Mouse (Mus musculus) heart, embryonic 10.5 days (tissue): ENCODE data around the gene Barhl2. TPM values are rescaled to one million over a fixed set of nuclear protein-coding genes. Genes with fewer than 3 reads are reported as not detected.

ENCODE experiments used
- DNase-seq: peaks from one replicate; pipeline ENCODE4 v3.0.0-alpha.2; 2017; ENCODE audit warnings: low spot score
- H3K27ac ChIP-seq: fragments of 300-500 bp; sonication (generic); 2 replicates; pipeline ENCODE4 v1.5.1; 2016; ENCODE audit warnings: mild to moderate bottlenecking
- H3K27me3 ChIP-seq: fragments of 300-500 bp; sonication (generic); 2 replicates; pipeline ENCODE4 v1.6.1; 2016; ENCODE audit warnings: mild to moderate bottlenecking; ENCODE audit not compliant: poor library complexity, insufficient read depth, severe bottlenecking
- H3K36me3 ChIP-seq: fragments of 300-500 bp; sonication (generic); 2 replicates; pipeline ENCODE4 v1.6.1; 2016; ENCODE audit warnings: mild to moderate bottlenecking, moderate library complexity
- H3K4me1 ChIP-seq: fragments of 300-500 bp; sonication (generic); 2 replicates; pipeline ENCODE4 v1.6.1; 2016; ENCODE audit warnings: mild to moderate bottlenecking
- H3K4me3 ChIP-seq: fragments of 300-500 bp; sonication (generic); 2 replicates; pipeline ENCODE4 v1.5.1; 2016; ENCODE audit warnings: mild to moderate bottlenecking, moderate library complexity
- H3K9me3 ChIP-seq: fragments of 300-500 bp; sonication (generic); 2 replicates; pipeline ENCODE4 v1.6.1; 2016; ENCODE audit warnings: mild to moderate bottlenecking, moderate library complexity
- WGBS: fragments of 180-500 bp; shearing (Covaris S2); methylation state at CpG from one replicate; pipeline ENCODE4 v1.1.7; 2016; 5-methylcytosine and 5-hydroxymethylcytosine counted together
- polyA plus RNA-seq: library from polyadenylated mRNA; unstranded; fragments of >200 nt; fragmentation: Nextera tagmentation; extraction: Ambion mirVana; gene quantifications from 2 replicates; pipeline ENCODE4 v1.2.1, GENCODE M21; 2016

Gene Barhl2
- polyA plus RNA-seq, 1 experiment from 2014 or later = not detected

DNA sequence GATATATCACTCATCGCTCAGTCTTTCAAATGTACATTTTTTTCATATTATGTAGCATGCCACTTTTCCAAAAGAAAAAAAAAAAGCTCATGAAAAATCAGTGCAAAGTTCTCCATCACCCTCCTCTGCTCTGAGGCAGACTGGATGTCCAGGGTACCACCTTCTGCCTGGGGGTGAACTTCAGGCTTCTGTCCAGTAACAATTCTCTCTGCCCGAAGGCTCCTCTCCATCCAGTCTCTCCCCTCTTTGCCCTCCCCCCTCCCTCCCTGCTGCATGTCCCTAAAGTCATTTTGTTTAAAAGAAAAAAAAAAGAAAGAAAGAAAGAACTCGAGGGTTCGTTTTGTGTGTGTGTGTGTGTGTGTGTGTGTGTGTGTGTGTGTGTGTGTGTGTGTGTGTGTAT, 5.3 kb downstream of the Barhl2 start:
- no peak for DNase-seq
- H3K36me3 ChIP-seq = no peaks in the 10 kb centered on the region
- H3K27me3 ChIP-seq = peaks cover 98% of the 10 kb centered on the region
- 18% methylated on average over 2 of the region's 4 CpGs for WGBS
- H3K9me3 ChIP-seq = no peaks in the 10 kb centered on the region
- no peak overlapping the region for H3K4me3 ChIP-seq
- H3K4me1 ChIP-seq = peaks cover 27% of the 10 kb centered on the region
- no peak overlapping the region for H3K27ac ChIP-seq

DNA sequence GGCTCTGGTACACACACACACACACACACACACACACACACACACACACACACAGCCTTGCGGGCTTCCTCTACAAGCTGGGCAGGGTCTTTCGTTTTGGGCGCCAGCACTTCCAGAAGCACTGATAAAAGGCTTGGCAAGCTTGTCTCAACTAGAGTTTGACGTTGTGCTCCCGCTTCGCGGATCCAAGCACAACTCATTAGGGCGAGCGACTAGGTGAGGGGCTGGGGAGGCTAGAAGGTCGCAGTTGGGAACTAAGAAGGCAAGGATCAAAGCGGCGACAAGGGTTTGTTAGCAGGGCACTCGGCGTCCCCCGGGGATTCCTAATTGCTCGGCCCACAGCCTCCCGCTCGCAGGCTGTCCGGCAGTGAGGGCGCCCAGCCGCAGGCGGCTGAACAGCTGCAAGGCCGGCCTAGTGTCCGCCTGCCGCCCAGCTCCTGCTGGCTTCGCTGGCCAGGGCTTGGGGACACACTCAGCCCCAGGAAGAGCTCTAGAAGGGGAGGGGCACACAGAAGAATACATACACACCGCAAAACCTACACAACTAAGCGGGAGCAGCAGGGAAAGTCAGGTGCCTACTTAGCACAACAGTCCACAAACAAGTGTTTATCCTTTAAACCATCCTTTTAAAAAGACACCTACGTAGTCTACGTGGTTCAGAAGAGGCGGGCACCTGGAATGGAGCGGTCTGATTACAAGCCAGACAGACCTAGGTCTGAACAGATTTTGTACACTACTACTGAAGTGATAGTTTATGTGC, 6.1 kb downstream of the Barhl2 start:
- Histone ChIP-seq H3K27ac (no peak overlapping the region), H3K27me3 (peaks cover 98% of the 10 kb centered on the region), H3K4me1 (peaks cover 21% of the 10 kb centered on the region), H3K9me3 (no peaks in the 10 kb centered on the region), H3K36me3 (no peaks in the 10 kb centered on the region), H3K4me3 (peak overlapping the region; percentile 42)
- DNase-seq = no peak
- under 1% methylated on average over 32 of the region's 32 CpGs for WGBS

DNA sequence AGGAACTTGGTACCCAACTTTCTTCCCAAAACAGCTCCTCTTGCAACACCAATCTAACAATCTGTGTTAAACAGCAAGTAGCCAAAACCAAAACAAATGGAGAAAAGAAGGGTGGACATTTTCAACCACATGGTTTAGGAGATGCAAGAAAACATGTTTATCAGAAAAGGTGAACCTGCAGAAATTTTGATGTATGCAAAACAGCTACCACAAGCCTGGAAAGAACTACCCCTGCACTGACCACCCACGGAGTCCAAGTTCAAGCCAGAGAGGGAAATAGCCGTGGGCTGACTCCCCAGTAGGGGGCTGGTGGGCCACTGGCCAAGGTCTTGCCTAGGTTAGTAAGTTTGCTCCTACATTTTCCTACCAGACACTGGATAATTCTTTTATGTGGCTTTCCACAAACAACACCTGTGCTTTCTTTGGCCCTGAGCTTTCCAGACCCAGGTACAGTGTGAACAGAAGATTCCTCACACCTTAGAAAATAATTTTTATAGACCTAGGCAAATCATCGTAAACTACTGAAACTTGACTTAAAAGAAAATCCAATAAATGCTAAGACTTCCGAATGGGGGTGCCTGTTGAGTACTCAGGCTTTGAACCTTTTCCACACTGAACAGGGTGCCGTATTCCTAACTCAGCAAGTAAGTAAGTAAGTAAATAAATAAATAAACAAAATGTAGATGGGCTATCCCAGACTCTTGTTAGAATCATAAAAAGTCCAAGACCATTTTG, 7.4 kb downstream of the Barhl2 start:
- peaks cover 98% of the 10 kb centered on the region for H3K27me3 ChIP-seq
- WGBS = 15% methylated on average over 5 of the region's 5 CpGs
- no peak overlapping the region for H3K27ac ChIP-seq
- no peak overlapping the region for H3K4me3 ChIP-seq
- no peaks in the 10 kb centered on the region for H3K9me3 ChIP-seq
- H3K36me3 ChIP-seq = no peaks in the 10 kb centered on the region
- H3K4me1 ChIP-seq = peaks cover 21% of the 10 kb centered on the region
- DNase-seq = no peak

DNA sequence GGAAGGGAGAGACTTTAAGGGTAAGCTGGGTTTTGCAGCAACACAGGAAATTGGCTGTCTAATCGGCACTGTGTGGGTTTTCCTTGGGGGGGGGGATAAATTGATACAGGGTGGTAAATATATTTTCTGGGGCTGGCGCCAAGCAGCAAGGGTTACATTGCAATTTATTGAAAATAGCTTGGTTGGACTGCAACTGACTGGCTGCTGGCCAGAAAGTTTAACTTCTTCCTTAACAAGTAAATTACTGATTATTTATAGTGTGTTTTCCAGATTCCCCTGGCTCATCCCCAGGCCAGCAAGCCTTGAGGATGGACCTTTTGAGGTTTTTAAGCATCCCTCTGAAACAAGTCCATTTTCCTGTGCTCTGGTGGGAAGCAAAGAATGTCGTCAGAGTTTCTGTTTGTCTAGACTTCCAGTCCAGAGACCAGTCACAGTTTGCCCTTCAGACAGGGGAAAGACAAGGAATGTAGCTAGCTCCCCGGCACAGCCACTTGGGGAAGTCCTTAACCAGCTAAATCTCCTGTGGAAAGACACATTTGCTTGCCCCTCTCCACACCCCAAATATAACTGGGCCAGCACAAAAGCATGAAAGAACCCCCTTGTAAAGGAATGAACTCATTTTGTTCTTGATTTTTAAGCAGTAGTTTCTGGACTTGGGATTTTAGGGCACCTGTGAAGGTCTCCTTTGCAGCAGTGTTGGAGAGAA, 8.1 kb downstream of the Barhl2 start:
- H3K36me3 ChIP-seq = no peaks in the 10 kb centered on the region
- H3K27ac ChIP-seq = no peak overlapping the region
- H3K4me3 ChIP-seq = no peak overlapping the region
- peaks cover 21% of the 10 kb centered on the region for H3K4me1 ChIP-seq
- WGBS = 20% methylated on average over 4 of the region's 4 CpGs
- no peak for DNase-seq
- H3K27me3 ChIP-seq = peaks cover 98% of the 10 kb centered on the region
- no peaks in the 10 kb centered on the region for H3K9me3 ChIP-seq

DNA sequence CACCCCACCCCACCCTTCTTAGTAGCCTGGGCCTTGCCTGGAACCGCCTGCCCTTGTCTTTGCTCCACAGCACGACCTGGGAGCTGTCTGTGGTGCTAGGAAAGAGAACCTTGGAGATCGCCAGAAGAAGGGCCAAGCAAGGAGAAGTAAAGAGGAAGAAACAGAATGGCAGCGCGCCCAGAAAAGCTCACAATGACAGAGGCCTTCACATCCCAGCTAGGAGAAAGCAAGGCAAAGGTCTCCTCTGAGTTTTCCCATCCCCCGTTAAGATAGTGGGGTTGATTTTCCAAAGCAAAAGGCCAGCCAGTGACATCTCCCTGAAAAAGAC, 9.2 kb downstream of the Barhl2 start:
- DNase-seq = no peak
- WGBS = 0% methylated on average over 6 of the region's 6 CpGs
- no peaks in the 10 kb centered on the region for H3K9me3 ChIP-seq
- H3K27ac ChIP-seq = no peak overlapping the region
- peaks cover 21% of the 10 kb centered on the region for H3K4me1 ChIP-seq
- H3K4me3 ChIP-seq = no peak overlapping the region
- peaks cover 96% of the 10 kb centered on the region for H3K27me3 ChIP-seq
- no peaks in the 10 kb centered on the region for H3K36me3 ChIP-seq

DNA sequence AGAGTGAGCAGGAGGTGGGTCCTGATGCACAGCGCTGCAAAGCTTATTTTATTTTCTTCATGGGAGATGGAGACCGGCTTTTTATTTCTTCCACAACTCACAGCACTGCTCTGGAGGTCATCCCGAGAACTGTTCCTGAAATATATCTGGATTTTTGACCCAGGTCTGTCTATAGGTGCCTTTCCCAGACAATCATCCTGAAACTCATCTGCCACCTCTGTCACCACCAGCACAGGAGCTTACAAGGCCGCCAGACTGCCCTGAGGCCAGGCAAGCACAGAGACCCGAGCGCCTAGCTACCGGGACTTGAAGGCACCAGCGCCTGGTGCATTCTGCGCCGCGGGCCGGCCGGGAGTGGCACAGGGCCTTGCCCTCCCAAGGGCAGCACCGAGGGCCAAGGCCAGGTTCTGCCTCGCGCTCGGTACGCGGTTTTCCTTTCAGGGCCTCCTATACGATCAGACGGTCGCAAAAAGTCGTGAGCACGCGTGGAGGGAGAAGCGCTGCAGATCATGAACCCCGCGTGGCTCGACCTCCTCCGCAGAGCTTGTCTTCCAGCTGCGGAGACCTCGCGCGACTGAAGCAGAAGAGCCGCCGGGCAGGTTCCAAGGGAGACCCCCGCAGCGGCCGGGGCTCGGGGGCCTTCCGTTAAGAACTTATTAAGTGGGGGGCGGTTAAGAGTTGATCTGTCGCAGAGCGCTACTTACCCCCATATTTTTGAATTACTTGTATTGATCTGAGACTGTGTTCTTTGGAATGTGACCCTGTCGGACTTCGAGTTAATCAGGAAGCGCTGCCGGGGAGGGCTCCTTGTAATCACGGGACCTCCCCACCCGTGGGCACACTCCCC, 9.8 kb downstream of the Barhl2 start:
- DNase-seq = no peak
- H3K27ac ChIP-seq = no peak overlapping the region
- H3K9me3 ChIP-seq = no peaks in the 10 kb centered on the region
- 3% methylated on average over 50 of the region's 50 CpGs for WGBS
- H3K4me1 ChIP-seq = peaks cover 15% of the 10 kb centered on the region
- no peak overlapping the region for H3K4me3 ChIP-seq
- H3K27me3 ChIP-seq = peaks cover 93% of the 10 kb centered on the region
- H3K36me3 ChIP-seq = no peaks in the 10 kb centered on the region

DNA sequence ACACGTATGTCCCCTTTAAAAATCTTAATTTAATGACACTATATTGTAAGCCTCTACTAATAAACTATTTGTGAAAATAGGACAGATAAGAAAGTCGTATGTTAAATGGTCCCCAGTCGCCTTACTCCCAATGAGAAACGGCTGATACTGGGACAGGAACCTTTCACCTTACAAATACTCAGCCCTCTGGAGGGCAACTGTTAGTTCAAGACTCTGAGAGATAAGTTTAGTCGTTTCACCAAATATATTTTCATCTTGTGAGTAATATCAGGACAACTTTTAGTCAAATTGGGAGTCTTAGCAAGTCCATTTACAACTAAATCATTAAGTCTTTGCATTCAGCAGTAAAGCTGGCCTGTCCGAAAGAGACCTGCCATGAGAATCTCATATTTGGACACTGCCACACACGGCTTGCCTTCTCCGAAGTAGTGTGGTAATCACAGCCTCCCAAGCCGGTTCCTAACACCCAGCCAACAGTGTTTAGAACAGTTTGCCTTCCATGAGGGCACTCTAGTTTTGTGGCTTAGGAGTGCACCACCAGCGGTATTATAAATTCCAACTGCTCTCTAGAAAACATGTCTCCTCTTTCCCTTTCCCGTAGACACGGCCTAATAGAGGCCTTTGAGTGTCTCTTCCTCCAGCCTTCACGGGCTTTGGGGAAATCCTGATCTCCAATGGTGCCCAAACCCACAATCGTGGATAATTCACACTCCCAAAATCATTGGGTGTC, 10.7 kb downstream of the Barhl2 start:
- no peak for DNase-seq
- H3K4me3 ChIP-seq = no peak overlapping the region
- 41% methylated on average over 14 of the region's 14 CpGs for WGBS
- no peaks in the 10 kb centered on the region for H3K9me3 ChIP-seq
- H3K27ac ChIP-seq = no peak overlapping the region
- peaks cover 13% of the 10 kb centered on the region; the same call in 1 of the 2 replicates for H3K4me1 ChIP-seq
- H3K27me3 ChIP-seq = peaks cover 85% of the 10 kb centered on the region
- H3K36me3 ChIP-seq = no peaks in the 10 kb centered on the region

DNA sequence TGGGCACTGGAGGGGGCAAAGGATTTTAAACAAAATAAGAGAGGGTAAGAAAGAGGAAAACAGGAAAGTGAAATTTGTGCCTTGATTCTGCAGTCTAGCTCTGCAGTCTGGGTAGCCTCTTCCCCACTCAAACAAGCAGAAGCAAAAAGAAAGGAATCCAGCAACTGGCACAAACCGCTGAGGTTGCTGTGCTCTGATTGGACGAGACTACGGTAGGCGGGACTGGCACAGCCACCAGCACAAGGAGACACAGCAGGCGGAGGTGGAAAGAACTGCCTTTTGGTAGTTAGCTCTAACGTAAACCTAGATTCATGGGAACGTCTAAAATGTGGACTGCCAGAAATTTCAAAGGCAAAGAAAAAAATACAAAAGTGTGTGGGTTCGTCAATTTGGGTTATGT, 11.4 kb downstream of the Barhl2 start:
- no peak overlapping the region for H3K27ac ChIP-seq
- WGBS = 6% methylated on average over 8 of the region's 8 CpGs
- DNase-seq = no peak
- no peaks in the 10 kb centered on the region for H3K9me3 ChIP-seq
- H3K4me3 ChIP-seq = no peak overlapping the region
- peaks cover 9% of the 10 kb centered on the region; the same call in 1 of the 2 replicates for H3K4me1 ChIP-seq
- no peaks in the 10 kb centered on the region for H3K36me3 ChIP-seq
- H3K27me3 ChIP-seq = peaks cover 79% of the 10 kb centered on the region

DNA sequence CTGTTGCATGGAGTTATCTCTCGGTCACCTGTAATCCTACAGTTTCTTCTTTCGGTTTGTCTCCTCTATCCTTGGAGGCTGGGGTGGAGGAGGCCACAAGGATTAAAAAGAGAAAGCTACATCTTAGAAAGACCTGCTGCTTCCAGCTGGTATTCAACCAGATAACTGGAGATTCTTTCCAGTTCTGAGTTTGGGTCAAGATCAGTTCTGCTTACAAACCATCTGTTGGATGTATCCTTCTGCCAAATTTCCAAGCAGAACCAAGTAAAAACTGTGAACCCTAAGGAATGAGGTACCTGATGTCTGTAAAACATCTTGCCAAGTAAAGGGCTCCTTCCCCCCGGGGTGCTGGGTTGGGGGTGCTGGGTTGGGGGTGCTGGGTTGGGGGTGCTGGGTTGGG, 12.3 kb downstream of the Barhl2 start:
- peaks cover 7% of the 10 kb centered on the region; the same call in 1 of the 2 replicates for H3K4me1 ChIP-seq
- no peak for DNase-seq
- H3K36me3 ChIP-seq = no peaks in the 10 kb centered on the region
- peaks cover 69% of the 10 kb centered on the region for H3K27me3 ChIP-seq
- H3K4me3 ChIP-seq = no peak overlapping the region
- H3K9me3 ChIP-seq = no peaks in the 10 kb centered on the region
- H3K27ac ChIP-seq = no peak overlapping the region
- WGBS = 75% methylated on average over 3 of the region's 3 CpGs

DNA sequence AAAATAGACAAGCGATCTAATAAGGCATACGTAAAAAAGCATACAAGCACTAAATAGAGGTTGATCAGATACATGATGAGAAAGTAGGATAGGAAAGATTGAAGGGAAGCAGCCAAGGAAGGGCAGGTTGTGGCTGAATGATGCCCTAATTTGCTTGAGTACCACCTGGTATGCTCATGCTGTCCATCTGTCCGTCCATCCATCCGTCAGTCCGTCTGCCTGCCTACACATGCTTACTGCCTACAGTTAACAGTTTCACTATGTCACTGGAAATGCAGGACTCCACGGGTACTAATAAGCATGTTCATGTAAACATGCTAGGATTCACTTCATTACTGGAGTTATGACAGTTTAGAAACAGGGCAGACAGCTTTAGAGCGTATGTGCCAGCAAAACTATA, 19.1 kb downstream of the Barhl2 start:
- H3K27me3 ChIP-seq = peaks cover 13% of the 10 kb centered on the region
- WGBS = 86% methylated on average over 7 of the region's 7 CpGs

DNA sequence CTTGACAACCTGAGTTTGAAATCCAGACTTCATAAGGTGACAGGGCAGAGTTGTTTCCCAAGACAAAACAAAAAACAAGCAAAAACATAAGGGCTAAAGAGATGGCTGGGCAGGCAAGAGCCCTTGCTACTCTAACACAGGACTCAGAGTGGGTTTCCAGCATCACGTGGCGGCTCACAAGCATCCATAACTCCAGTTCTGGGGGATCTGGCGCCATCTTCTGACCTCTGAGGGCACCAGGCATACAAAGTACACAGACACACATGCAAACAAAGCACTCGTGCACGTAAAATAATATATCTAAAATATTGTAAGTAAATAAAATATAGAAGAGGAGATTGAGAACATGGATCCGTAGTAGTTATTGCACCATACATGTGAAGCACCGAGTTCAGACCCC, 31.9 kb downstream of the Barhl2 start:
- WGBS = 68% methylated on average over 7 of the region's 7 CpGs
- Histone ChIP-seq H3K27ac (no peak overlapping the region), H3K4me3 (no peak overlapping the region), H3K4me1 (no peaks in the 10 kb centered on the region), H3K9me3 (no peaks in the 10 kb centered on the region), H3K36me3 (no peaks in the 10 kb centered on the region), H3K27me3 (0 out of 2 replicates have a peak, but pooled peaks cover 4% of the 10 kb centered on the region)
- no peak for DNase-seq

More for the DNA sequence above, 19.1 kb downstream of the Barhl2 start:
- DNase-seq = no peak
- Histone ChIP-seq H3K9me3 (no peaks in the 10 kb centered on the region), H3K36me3 (no peaks in the 10 kb centered on the region), H3K4me1 (no peaks in the 10 kb centered on the region), H3K4me3 (no peak overlapping the region), H3K27ac (no peak overlapping the region)

DNA sequence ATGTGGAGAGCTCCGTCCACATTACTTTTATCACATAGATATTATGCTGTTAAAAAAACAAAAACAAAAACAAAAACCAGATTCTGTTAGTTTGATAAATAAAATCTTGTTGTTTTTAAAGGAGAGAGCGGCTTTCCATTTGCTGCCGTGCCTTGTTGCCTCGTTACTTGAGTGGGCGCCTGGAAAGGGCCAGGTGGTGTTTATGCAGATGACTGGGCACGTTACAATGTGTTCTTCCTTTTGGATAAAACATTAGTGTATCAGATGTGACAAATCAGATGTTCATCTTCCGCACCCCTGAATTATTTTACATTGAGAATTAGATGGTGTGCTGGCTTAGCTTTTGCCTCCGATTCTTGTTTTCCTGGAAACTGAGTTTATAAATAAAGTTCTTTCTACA, 37.1 kb downstream of the Barhl2 start:
- 83% methylated on average over 8 of the region's 8 CpGs for WGBS
- H3K4me3 ChIP-seq = no peak overlapping the region
- H3K27ac ChIP-seq = no peak overlapping the region
- H3K36me3 ChIP-seq = no peaks in the 10 kb centered on the region
- H3K9me3 ChIP-seq = no peaks in the 10 kb centered on the region
- H3K27me3 ChIP-seq = no peaks in the 10 kb centered on the region
- no peak for DNase-seq
- H3K4me1 ChIP-seq = no peaks in the 10 kb centered on the region
